Mouse (Mus musculus): ENCODE data around the gene Tpm4.
"Not testable (repeated sequence)": the region's sequence is repeated elsewhere in the genome, so short reads cannot be mapped to it uniquely, and the experiment has no call there.

DNA sequence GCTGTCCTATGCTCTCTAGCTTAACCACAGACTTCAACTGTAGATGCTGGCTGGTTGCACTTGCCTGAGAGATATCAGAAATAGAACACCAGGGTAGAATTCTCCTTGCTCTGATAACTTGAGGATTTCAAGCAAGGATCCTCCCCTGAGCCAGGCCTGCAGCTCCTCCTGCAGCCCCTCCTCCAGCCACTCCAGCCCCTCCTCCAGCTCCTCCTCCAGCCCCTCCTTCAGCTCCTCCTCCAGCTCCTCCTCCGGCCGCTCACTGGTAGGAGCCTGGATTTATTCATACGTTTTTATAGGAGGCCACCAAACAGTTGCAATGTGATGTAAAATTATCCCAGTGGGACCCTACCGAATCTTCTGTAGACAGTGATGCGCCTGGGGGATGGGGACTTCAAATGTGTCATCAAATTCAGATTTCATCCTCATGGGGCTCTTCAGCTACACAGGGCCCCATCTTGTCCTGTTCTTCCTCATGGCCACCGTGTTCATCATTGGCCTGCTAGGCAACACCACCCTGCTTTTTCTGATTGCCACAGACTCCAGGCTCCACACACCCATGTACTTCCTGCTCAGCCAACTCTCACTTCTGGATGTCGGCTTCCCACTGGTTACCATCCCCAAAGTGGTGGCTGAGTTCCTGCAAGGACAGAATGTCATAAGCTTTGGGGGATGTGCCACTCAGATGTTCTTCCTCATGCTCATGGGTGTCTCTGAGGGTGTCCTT, 35.2 kb upstream of the Tpm4 start:
- TF ChIP-seq CTCF (IDR thresholded peaks at IDR 0.05; ENCODE audit: control insufficient read depth, insufficient read depth, insufficient replicate concordance, low read depth, low read length); POLR2A (IDR thresholded peaks at IDR 0.05; ENCODE audit: control insufficient read depth, low read depth, low read length): not testable (repeated sequence)
